31 mouse cellular contexts compared by ENCODE assay signal in the genomic region with DNA sequence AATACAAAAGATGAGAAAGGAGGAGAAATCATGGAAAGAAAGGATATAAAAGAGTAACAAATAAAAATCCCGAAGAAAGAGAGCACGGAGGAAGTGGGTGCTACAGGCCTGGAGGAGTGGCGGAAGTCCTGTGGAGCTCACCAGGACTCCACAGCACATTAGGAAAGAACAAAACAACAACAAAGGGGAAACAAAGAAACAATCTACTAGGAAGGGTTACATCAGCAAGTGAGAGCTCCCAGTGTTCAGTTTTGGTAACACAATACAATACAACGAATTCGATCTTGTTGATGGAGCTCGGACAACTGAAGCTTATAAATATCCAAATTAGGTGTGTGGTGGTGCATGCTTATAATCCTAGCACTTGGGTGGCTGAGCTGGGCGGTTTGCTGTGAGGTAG. TPM values are rescaled to one million over a fixed set of nuclear protein-coding genes. Genes with fewer than 3 reads are reported as not detected.
"Had no signal": no experiment of that assay in that cellular context is flagged by ENCODE, and none has a peak within 500 bp of the region (broad histone marks: within the 10 kb centered on the region; RNA-seq: fewer than 3 reads in every experiment).

No protein-coding gene starts in this region.

- DNase-seq: left cerebral cortex, postnatal 4 days; liver; liver, embryonic 13.5 days; liver, postnatal 0 days; lung, adult 18-20 months; lung, adult 2 months; lung, embryonic 14.5 days; lung, postnatal 10 days; lung, postnatal 14 days; lung, postnatal 36 days; lung, postnatal 4 days; midbrain, embryonic 14.5 days had no signal

- H3K4me1 ChIP-seq: limb, embryonic 10.5 days; limb, embryonic 12.5 days; limb, embryonic 13.5 days; limb, embryonic 15.5 days; liver, embryonic 12.5 days; liver, embryonic 13.5 days; liver, embryonic 15.5 days; lung, embryonic 15.5 days; megakaryocyte, embryonic 14.5 days; midbrain, embryonic 12.5 days; midbrain, embryonic 13.5 days; midbrain, embryonic 15.5 days; neural tube, embryonic 12.5 days; neural tube, embryonic 13.5 days had no signal

- H3K27ac ChIP-seq: limb, embryonic 10.5 days; limb, embryonic 12.5 days; limb, embryonic 13.5 days; limb, embryonic 15.5 days; liver, embryonic 12.5 days; liver, embryonic 13.5 days; liver, embryonic 14.5 days; liver, embryonic 15.5 days; lung, embryonic 15.5 days; macrophage; midbrain, embryonic 10.5 days; midbrain, embryonic 12.5 days; midbrain, embryonic 13.5 days; midbrain, embryonic 15.5 days; neural tube, embryonic 12.5 days; neural tube, embryonic 13.5 days had no signal

- H3K9ac ChIP-seq: limb, embryonic 12.5 days; limb, embryonic 13.5 days; limb, embryonic 15.5 days; liver, embryonic 12.5 days; liver, embryonic 13.5 days; liver, embryonic 14.5 days; liver, embryonic 15.5 days; liver, postnatal 0 days; lung, embryonic 14.5 days; lung, embryonic 15.5 days; midbrain, embryonic 12.5 days; midbrain, embryonic 13.5 days; midbrain, embryonic 15.5 days; neural tube, embryonic 12.5 days; neural tube, embryonic 13.5 days had no signal

- H3K4me3 ChIP-seq: limb, embryonic 10.5 days; limb, embryonic 12.5 days; limb, embryonic 13.5 days; limb, embryonic 15.5 days; liver, embryonic 12.5 days; liver, embryonic 13.5 days; liver, embryonic 15.5 days; lung, embryonic 15.5 days; megakaryocyte, embryonic 14.5 days; midbrain, embryonic 10.5 days; midbrain, embryonic 12.5 days; midbrain, embryonic 13.5 days; midbrain, embryonic 15.5 days; myocyte; neural tube, embryonic 12.5 days; neural tube, embryonic 13.5 days had no signal

- H3K36me3 ChIP-seq: limb, embryonic 10.5 days; limb, embryonic 12.5 days; limb, embryonic 13.5 days; limb, embryonic 15.5 days; liver, embryonic 12.5 days; liver, embryonic 13.5 days; liver, embryonic 15.5 days; lung, embryonic 15.5 days; midbrain, embryonic 10.5 days; midbrain, embryonic 12.5 days; midbrain, embryonic 13.5 days; midbrain, embryonic 15.5 days; neural tube, embryonic 12.5 days; neural tube, embryonic 13.5 days had no signal

- H3K9me3 ChIP-seq: limb, embryonic 10.5 days; limb, embryonic 12.5 days; limb, embryonic 13.5 days; limb, embryonic 15.5 days; liver, embryonic 12.5 days; liver, embryonic 13.5 days; liver, embryonic 15.5 days; lung, embryonic 15.5 days; midbrain, embryonic 10.5 days; midbrain, embryonic 12.5 days; midbrain, embryonic 13.5 days; midbrain, embryonic 15.5 days; neural tube, embryonic 12.5 days; neural tube, embryonic 13.5 days had no signal

RNA-seq across cellular contexts. Expression of a gene that starts 45.6 kb away (rescaled TPM):
- total RNA-seq: megakaryocyte, adult 5-6 weeks; monocyte, adult 5-6 weeks had no signal
